Mouse (Mus musculus): ENCODE data around the gene Gm436.

Gm436 gene

GRCm38 (mm10) chr4:144686268-144686667 lies at the start of gene Gm436:
Gene Gm436, minus strand, starts transcription at chr4:144686368.
- DNase-seq (ENCODE audit: low spot score in 2 of 2) = no peak

DNA sequence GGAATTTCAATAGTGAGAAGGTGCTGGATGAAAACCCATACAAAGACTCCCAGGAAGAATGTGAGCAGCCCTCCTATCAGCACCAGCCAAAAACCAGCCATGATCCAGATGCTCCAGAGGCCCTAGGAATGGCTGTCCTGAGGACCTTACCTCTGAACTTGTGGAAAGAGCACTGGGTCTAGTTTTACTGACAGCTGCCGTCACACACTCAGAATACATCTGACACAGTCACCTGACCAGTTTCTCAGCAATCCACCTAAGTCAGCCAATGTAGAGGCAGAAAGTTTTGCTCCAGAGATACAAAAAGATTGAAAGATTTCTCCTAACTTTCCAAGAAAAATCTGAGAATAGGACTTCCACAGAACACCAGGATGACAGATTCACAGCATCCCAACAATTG lies 35.1 kb upstream of the Gm436 start, which contains the start of gene Gm13178:
Gene Gm13178 (minus strand): TSS at position 101 of the 400 bp plus-strand sequence.
- DNase-seq (ENCODE audit: low spot score in 2 of 2) = no peak

- DNase-seq (ENCODE audit: low spot score in 2 of 2) = no peak
Observed at GRCm38 (mm10) chr4:144719691-144720090, 33.5 kb upstream of the Gm436 start.

DNA sequence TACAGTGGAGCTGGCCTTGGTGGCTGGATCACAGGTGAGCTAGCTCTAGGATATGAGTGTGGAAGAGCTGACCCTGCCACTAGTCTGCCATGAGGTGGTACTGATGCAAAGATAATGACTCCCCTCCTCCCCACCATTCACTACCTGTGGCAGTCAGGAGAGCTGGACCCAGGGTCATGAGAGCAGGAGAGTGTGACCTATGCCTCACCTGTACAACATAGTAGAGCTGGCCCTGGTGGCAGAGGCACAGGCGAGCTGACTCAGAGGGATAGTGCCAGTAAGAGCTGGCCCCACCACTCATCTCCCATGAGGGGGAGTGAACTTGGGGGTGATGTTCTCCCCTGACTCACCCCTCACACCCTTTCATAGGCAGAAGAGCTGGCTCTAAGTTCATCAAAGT lies 32.1 kb upstream of the Gm436 start:
- no peak for DNase-seq (ENCODE audit: low spot score in 2 of 2)

DNA sequence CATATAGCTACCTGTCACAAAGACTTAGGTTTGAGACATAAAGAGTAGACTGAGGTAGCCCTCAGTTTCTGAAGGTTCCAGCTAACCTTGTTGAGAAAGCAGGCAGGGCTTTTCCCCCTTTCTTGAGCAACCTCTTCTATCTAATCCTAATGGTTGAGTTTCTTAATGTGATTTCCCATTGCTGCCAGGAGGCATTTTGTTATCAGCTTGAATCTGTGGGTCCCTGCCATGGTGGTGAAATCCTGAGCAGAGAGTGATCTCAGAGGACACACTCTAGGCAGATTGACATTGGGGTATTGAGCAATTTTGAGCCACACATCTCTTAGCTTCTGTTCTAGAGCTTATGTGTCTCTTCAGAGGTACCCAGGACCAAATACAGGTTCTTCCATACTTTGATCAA lies 47.9 kb downstream of the Gm436 start:
- DNase-seq (ENCODE audit: low spot score in 2 of 2) = no peak
